Mouse (Mus musculus): Measurements from ENCODE around the gene Fbxo21. TPM values are rescaled to one million over a fixed set of nuclear protein-coding genes. Genes with fewer than 3 reads are reported as not detected.

Fbxo21 gene
- total and polyA plus RNA-seq, 3 experiments: 33.6 to 37.8 (median 34.1) TPM

DNA sequence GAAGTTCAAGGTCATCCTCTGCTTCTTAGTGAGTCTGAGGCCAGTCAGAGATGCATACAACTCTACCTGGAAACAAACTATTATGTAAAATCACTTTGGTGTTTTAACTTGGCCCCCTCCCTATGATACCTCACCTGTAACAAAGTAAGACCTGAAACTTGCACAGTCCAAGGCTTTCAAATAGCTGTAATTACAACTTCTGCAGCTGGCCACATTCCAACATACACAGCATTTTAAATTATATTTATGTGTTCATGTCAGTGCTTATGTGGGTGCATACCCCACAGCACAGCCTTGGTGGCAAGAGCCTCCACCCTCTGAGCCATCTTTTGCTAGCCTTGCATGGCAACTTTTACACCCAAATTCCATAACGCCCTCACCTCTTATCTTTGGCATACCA is 58.1 kb downstream of the Fbxo21 start:
- Histone ChIP-seq H3K79me2 (replicated peaks; ENCODE audit: control insufficient read depth, insufficient read depth, low read length) (no peaks in the 10 kb centered on the region; the same call in 1 of the 2 replicates), H3K4me3 (no peak overlapping the region), H3K4me1 (ENCODE audit: control insufficient read depth, insufficient read depth, low read length) (no peaks in the 10 kb centered on the region), H3K9ac (ENCODE audit: low read depth, low read length) (no peak overlapping the region), H3K36me3 (ENCODE audit: control insufficient read depth, insufficient read depth, low read length) (no peaks in the 10 kb centered on the region), H3K27ac (no peak overlapping the region), H3K27me3 (ENCODE audit: control insufficient read depth, insufficient read depth, low read length) (no peaks in the 10 kb centered on the region)
- TF ChIP-seq POLR2A (IDR thresholded peaks at IDR 0.05; ENCODE audit: insufficient read depth, low read depth, low read length) (no peak), EP300 (IDR thresholded peaks at IDR 0.05; ENCODE audit: insufficient read depth, low read depth, low read length) (no peak), CTCF (IDR thresholded peaks at IDR 0.05) (no peak)
- intact Hi-C loops (cut with DNase I): no loop called here
- DNase-seq: no peak
- WGBS: 79% methylated on average over 1 of the region's 1 CpGs

DNA sequence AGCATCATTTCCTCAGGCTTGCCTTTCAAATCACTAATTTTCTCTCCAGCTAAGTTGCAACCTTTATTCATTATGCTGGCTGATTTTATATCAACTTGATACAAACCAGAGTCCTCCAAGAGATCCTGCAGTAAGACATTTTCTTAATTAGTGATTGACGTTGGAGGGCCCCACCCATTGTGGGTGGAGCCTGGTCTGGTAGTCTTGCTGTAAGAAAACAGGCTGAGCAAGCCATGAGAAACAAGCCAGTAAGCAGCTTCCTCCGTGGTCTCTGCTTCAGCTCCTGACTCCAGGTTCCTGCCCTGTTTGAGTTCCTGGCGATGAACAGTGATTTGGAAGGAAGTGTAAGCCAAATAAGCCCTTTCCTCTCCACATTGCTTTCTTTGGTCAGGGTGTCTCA is 59.3 kb downstream of the Fbxo21 start:
- DNase-seq: no peak
- TF ChIP-seq CTCF (IDR thresholded peaks at IDR 0.05): no peak
- no peak for TF ChIP-seq POLR2A (IDR thresholded peaks at IDR 0.05; ENCODE audit: insufficient read depth, low read depth, low read length)
- no peak for TF ChIP-seq EP300 (IDR thresholded peaks at IDR 0.05; ENCODE audit: insufficient read depth, low read depth, low read length)
- no peaks in the 10 kb centered on the region for H3K27me3 ChIP-seq (ENCODE audit: control insufficient read depth, insufficient read depth, low read length)
- 34% methylated on average over 3 of the region's 3 CpGs for WGBS
- no peaks in the 10 kb centered on the region for H3K36me3 ChIP-seq (ENCODE audit: control insufficient read depth, insufficient read depth, low read length)
- no peaks in the 10 kb centered on the region; the same call in 1 of the 2 replicates for H3K79me2 ChIP-seq (replicated peaks; ENCODE audit: control insufficient read depth, insufficient read depth, low read length)
- intact Hi-C loops (cut with DNase I): no loop called here
- H3K4me1 ChIP-seq (ENCODE audit: control insufficient read depth, insufficient read depth, low read length): no peaks in the 10 kb centered on the region
- no peak overlapping the region for H3K9ac ChIP-seq (ENCODE audit: low read depth, low read length)
- H3K4me3 ChIP-seq: no peak overlapping the region
- H3K27ac ChIP-seq: no peak overlapping the region

DNA sequence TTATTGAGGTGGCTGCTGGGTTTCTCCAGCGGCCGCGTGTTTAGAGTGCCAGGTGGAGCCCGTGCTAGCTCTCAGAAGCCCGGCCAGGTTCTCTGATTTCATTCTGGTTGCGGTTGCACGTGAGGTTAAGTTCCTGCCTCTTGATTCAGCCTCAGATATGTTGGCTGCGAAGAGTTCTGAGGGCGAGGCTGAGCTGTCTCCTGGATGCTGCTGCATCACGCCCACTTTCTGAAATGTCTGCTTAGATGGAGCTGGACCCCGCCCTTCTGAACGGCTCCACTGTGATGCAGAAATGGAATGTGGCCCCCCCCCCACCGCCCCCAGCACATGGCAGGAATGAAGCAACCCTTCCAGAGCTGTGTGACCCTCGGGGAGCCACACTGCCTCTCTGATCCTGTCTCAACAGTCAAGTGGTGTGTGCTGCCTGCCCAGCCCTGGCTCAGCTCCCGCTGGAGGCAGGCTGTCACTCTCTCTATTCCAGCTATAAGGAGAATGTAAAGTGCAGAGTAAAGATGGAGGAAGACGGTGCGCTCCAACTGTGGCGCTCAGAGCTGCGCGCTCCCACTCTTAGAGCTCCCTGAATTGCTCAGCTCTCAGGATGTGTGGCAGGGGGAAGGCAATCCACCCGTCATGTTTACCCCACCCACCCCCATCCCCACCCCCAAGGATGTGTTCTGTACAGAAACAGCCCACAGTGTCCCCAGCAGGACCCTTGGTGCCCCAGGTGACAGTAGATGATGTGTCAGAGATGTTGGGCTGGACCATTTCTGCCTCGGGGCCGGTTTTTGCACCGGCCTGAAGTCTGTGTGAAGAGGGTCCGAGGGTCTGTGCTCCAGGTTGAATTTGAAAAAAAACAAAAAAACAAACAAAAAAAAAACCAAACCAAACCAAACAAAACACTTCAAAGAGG is 60.6 kb downstream of the Fbxo21 start:
- Histone ChIP-seq H3K27me3 (ENCODE audit: control insufficient read depth, insufficient read depth, low read length) (no peaks in the 10 kb centered on the region), H3K79me2 (replicated peaks; ENCODE audit: control insufficient read depth, insufficient read depth, low read length) (no peaks in the 10 kb centered on the region; the same call in 1 of the 2 replicates), H3K36me3 (ENCODE audit: control insufficient read depth, insufficient read depth, low read length) (no peaks in the 10 kb centered on the region), H3K4me3 (no peak overlapping the region), H3K9ac (ENCODE audit: low read depth, low read length) (no peak overlapping the region), H3K4me1 (ENCODE audit: control insufficient read depth, insufficient read depth, low read length) (no peaks in the 10 kb centered on the region), H3K27ac (no peak overlapping the region; the same call in 1 of the 2 replicates)
- TF ChIP-seq EP300 (IDR thresholded peaks at IDR 0.05; ENCODE audit: insufficient read depth, low read depth, low read length) (no peak), POLR2A (IDR thresholded peaks at IDR 0.05; ENCODE audit: insufficient read depth, low read depth, low read length) (no peak), CTCF (IDR thresholded peaks at IDR 0.05) (no peak)
- 45% methylated on average over 25 of the region's 25 CpGs for WGBS
- DNase-seq: no peak
- intact Hi-C loops (cut with DNase I): no loop called here

DNA sequence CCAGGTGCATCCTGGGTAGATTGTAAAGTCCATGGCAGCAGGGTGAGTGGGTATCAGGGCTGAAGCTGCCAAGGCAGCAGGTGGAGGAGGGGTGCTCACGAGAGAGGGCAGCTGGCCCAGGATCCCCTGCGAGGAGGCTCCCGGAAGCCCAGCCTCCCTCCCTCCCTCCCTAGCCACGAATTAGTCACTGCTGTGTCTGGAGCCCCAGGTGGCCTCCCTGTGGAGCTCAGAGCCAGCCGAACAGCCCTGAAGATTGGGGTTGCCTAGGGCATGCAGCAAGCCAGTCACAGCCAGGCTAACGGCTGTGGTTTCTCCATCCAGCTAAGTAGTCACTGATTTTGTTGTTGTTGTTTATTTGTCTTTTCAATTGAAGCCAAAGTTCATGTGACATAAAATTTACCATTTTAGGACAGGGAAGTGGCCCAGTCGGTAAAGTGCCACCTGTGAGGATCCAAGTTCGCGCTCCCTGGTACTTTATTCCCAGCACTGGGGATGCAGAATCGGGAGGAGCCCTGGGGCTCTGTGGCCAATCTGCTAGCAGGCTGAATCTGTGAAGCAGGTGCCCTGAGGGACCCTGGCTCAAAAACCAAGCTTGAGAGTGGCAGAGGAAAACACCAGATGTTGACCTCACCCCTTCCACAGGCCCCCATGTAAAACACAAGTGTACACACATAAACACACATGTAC is 61.4 kb downstream of the Fbxo21 start:
- peak in 1 of 2 experiments; percentile 54 for DNase-seq
- H3K9ac ChIP-seq (ENCODE audit: low read depth, low read length): no peak overlapping the region
- TF ChIP-seq CTCF (IDR thresholded peaks at IDR 0.05) (no peak), POLR2A (IDR thresholded peaks at IDR 0.05; ENCODE audit: insufficient read depth, low read depth, low read length) (no peak), EP300 (IDR thresholded peaks at IDR 0.05; ENCODE audit: insufficient read depth, low read depth, low read length) (0 out of 2 replicates have a peak, but pooled peaks have one; percentile 29)
- H3K27me3 ChIP-seq (ENCODE audit: control insufficient read depth, insufficient read depth, low read length): no peaks in the 10 kb centered on the region
- H3K36me3 ChIP-seq (ENCODE audit: control insufficient read depth, insufficient read depth, low read length): no peaks in the 10 kb centered on the region
- intact Hi-C loops (cut with DNase I): no loop called here
- H3K79me2 ChIP-seq (replicated peaks; ENCODE audit: control insufficient read depth, insufficient read depth, low read length): no peaks in the 10 kb centered on the region; the same call in 1 of the 2 replicates
- no peak overlapping the region for H3K4me3 ChIP-seq
- 13% methylated on average over 10 of the region's 10 CpGs for WGBS
- peak overlapping the region; percentile 41; the same call in 1 of the 2 replicates for H3K27ac ChIP-seq
- H3K4me1 ChIP-seq (ENCODE audit: control insufficient read depth, insufficient read depth, low read length): no peaks in the 10 kb centered on the region

DNA sequence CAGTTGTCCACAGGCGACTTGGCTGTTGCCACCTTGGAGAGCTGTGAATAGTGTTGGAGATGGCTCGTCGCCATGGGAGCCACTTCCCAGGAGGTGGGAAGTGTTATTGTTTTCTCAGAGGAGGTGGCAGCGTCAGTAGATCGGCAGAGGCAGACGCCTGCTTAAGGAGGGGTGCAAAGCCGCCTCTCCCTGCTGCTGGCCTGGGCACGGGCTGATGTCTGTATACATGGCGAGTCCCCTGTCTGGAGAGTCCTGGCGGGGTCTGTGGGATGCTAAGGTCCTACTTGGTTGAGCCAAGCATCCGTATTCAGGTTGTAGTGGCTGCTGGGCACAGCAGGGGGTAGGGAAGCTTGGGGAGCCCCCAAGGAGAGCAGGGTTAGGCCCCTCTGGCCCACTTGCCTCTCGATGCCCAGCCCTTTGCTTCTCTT is 62.7 kb downstream of the Fbxo21 start:
- no peaks in the 10 kb centered on the region for H3K4me1 ChIP-seq (ENCODE audit: control insufficient read depth, insufficient read depth, low read length)
- no peak overlapping the region for H3K4me3 ChIP-seq
- no peak overlapping the region for H3K27ac ChIP-seq
- no peaks in the 10 kb centered on the region for H3K36me3 ChIP-seq (ENCODE audit: control insufficient read depth, insufficient read depth, low read length)
- 38% methylated on average over 12 of the region's 12 CpGs for WGBS
- no peaks in the 10 kb centered on the region; the same call in 1 of the 2 replicates for H3K79me2 ChIP-seq (replicated peaks; ENCODE audit: control insufficient read depth, insufficient read depth, low read length)
- no peaks in the 10 kb centered on the region for H3K27me3 ChIP-seq (ENCODE audit: control insufficient read depth, insufficient read depth, low read length)
- no peak for DNase-seq
- intact Hi-C loops (cut with DNase I): no loop called here
- no peak overlapping the region for H3K9ac ChIP-seq (ENCODE audit: low read depth, low read length)
- TF ChIP-seq POLR2A (IDR thresholded peaks at IDR 0.05; ENCODE audit: insufficient read depth, low read depth, low read length) (no peak), CTCF (IDR thresholded peaks at IDR 0.05) (no peak), EP300 (IDR thresholded peaks at IDR 0.05; ENCODE audit: insufficient read depth, low read depth, low read length) (no peak)
